Mouse (Mus musculus): Measurements from ENCODE around the gene Npas3. TPM values are rescaled to one million over a fixed set of nuclear protein-coding genes. Genes with fewer than 3 reads are reported as not detected.

Gene Npas3
- total and polyA plus RNA-seq, 2 experiments, result 0.04 TPM; not detected in 1

GRCm38 (mm10) chr12:53290846-53291245 is 42.4 kb downstream of the Npas3 start:
- 91% methylated on average over 10 of the region's 10 CpGs for WGBS
- TF ChIP-seq POLR2A (IDR thresholded peaks at IDR 0.05; ENCODE audit: extremely low read depth, insufficient read depth, low read length) (no peak), CTCF (IDR thresholded peaks at IDR 0.05; ENCODE audit: low read depth, low read length) (no peak)
- H3K36me3 ChIP-seq (ENCODE audit: control insufficient read depth, insufficient read depth, low read length), result no peaks in the 10 kb centered on the region

GRCm38 (mm10) chr12:53292010-53292409 is 43.5 kb downstream of the Npas3 start:
- Histone ChIP-seq H3K79me2 (ENCODE audit: control insufficient read depth, insufficient read depth, low read length) (no peaks in the 10 kb centered on the region), H3K27me3 (ENCODE audit: control insufficient read depth, insufficient read depth, low read length) (peaks cover 2% of the 10 kb centered on the region; the same call in 1 of the 2 replicates), H3K4me3 (ENCODE audit: insufficient read depth, low read depth, low read length) (no peak overlapping the region), H3K4me1 (ENCODE audit: control insufficient read depth, insufficient read depth, low read length) (no peaks in the 10 kb centered on the region), H3K9ac (ENCODE audit: low read depth, low read length) (no peak overlapping the region), H3K36me3 (ENCODE audit: control insufficient read depth, insufficient read depth, low read length) (no peaks in the 10 kb centered on the region), H3K27ac (replicated peaks; ENCODE audit: insufficient read depth, low read depth, low read length) (no peak overlapping the region)
- TF ChIP-seq POLR2A (IDR thresholded peaks at IDR 0.05; ENCODE audit: extremely low read depth, insufficient read depth, low read length) (no peak), CTCF (IDR thresholded peaks at IDR 0.05; ENCODE audit: low read depth, low read length) (no peak)
- no peak for DNase-seq (ENCODE audit: extremely low read depth, low read depth, low spot score)
- WGBS, result 85% methylated on average over 8 of the region's 8 CpGs

More at GRCm38 (mm10) chr12:53290846-53291245, 42.4 kb downstream of the Npas3 start:
- Histone ChIP-seq H3K27me3 (ENCODE audit: control insufficient read depth, insufficient read depth, low read length) (peaks cover 2% of the 10 kb centered on the region; the same call in 1 of the 2 replicates), H3K27ac (replicated peaks; ENCODE audit: insufficient read depth, low read depth, low read length) (no peak overlapping the region), H3K4me3 (ENCODE audit: insufficient read depth, low read depth, low read length) (no peak overlapping the region), H3K79me2 (ENCODE audit: control insufficient read depth, insufficient read depth, low read length) (no peaks in the 10 kb centered on the region), H3K4me1 (ENCODE audit: control insufficient read depth, insufficient read depth, low read length) (no peaks in the 10 kb centered on the region), H3K9ac (ENCODE audit: low read depth, low read length) (no peak overlapping the region)
- no peak for DNase-seq (ENCODE audit: extremely low read depth, low read depth, low spot score)

- no peak overlapping the region for H3K4me3 ChIP-seq (ENCODE audit: insufficient read depth, low read depth, low read length)
- H3K4me1 ChIP-seq (ENCODE audit: control insufficient read depth, insufficient read depth, low read length), result no peaks in the 10 kb centered on the region
- H3K27me3 ChIP-seq (ENCODE audit: control insufficient read depth, insufficient read depth, low read length), result no peaks in the 10 kb centered on the region
- 86% methylated on average over 17 of the region's 17 CpGs for WGBS
- H3K9ac ChIP-seq (ENCODE audit: low read depth, low read length), result no peak overlapping the region
- DNase-seq (ENCODE audit: extremely low read depth, low read depth, low spot score), result no peak
- no peaks in the 10 kb centered on the region for H3K79me2 ChIP-seq (ENCODE audit: control insufficient read depth, insufficient read depth, low read length)
- no peak overlapping the region for H3K27ac ChIP-seq (replicated peaks; ENCODE audit: insufficient read depth, low read depth, low read length)
- TF ChIP-seq POLR2A (IDR thresholded peaks at IDR 0.05; ENCODE audit: extremely low read depth, insufficient read depth, low read length) (no peak), CTCF (IDR thresholded peaks at IDR 0.05; ENCODE audit: low read depth, low read length) (no peak)
- H3K36me3 ChIP-seq (ENCODE audit: control insufficient read depth, insufficient read depth, low read length), result no peaks in the 10 kb centered on the region
These were observed 44.2 kb downstream of the Npas3 start for GRCm38 (mm10) chr12:53292508-53293300.

GRCm38 (mm10) chr12:53294011-53294410 is 45.5 kb downstream of the Npas3 start:
- TF ChIP-seq CTCF (IDR thresholded peaks at IDR 0.05; ENCODE audit: low read depth, low read length), result no peak
- TF ChIP-seq POLR2A (IDR thresholded peaks at IDR 0.05; ENCODE audit: extremely low read depth, insufficient read depth, low read length), result no peak

DNA sequence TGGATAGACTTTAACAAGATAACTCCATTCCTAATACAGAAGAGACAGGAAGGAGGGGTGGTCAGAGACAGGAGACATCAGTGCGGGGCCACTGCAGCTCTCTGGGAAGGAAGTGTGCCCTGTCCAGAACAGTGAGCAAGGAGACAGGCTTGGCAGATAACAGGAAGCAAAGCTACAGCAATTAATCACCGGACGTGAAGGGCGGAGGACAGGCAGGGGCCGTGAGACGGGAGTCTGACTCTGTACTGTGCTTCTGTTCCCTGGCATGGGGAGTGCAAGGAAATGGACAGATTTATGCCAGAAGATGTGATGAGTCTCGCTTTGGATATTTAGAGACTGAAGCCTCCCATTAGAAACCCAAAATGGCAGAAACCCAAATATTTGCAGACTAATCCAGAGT is 47.3 kb downstream of the Npas3 start:
- Histone ChIP-seq H3K4me1 (ENCODE audit: control insufficient read depth, insufficient read depth, low read length) (no peaks in the 10 kb centered on the region), H3K36me3 (ENCODE audit: control insufficient read depth, insufficient read depth, low read length) (no peaks in the 10 kb centered on the region), H3K27ac (replicated peaks; ENCODE audit: insufficient read depth, low read depth, low read length) (no peak overlapping the region), H3K27me3 (ENCODE audit: control insufficient read depth, insufficient read depth, low read length) (no peaks in the 10 kb centered on the region), H3K9ac (ENCODE audit: low read depth, low read length) (no peak overlapping the region), H3K79me2 (ENCODE audit: control insufficient read depth, insufficient read depth, low read length) (no peaks in the 10 kb centered on the region), H3K4me3 (ENCODE audit: insufficient read depth, low read depth, low read length) (no peak overlapping the region)
- 63% methylated on average over 7 of the region's 7 CpGs for WGBS
- no peak for DNase-seq (ENCODE audit: extremely low read depth, low read depth, low spot score)
- TF ChIP-seq CTCF (IDR thresholded peaks at IDR 0.05; ENCODE audit: low read depth, low read length) (no peak), POLR2A (IDR thresholded peaks at IDR 0.05; ENCODE audit: extremely low read depth, insufficient read depth, low read length) (no peak)

More at GRCm38 (mm10) chr12:53294011-53294410, 45.5 kb downstream of the Npas3 start:
- Histone ChIP-seq H3K4me1 (ENCODE audit: control insufficient read depth, insufficient read depth, low read length) (no peaks in the 10 kb centered on the region), H3K36me3 (ENCODE audit: control insufficient read depth, insufficient read depth, low read length) (no peaks in the 10 kb centered on the region), H3K4me3 (ENCODE audit: insufficient read depth, low read depth, low read length) (no peak overlapping the region), H3K27me3 (ENCODE audit: control insufficient read depth, insufficient read depth, low read length) (no peaks in the 10 kb centered on the region), H3K27ac (replicated peaks; ENCODE audit: insufficient read depth, low read depth, low read length) (no peak overlapping the region), H3K79me2 (ENCODE audit: control insufficient read depth, insufficient read depth, low read length) (no peaks in the 10 kb centered on the region), H3K9ac (ENCODE audit: low read depth, low read length) (no peak overlapping the region)
- DNase-seq (ENCODE audit: extremely low read depth, low read depth, low spot score), result no peak
- WGBS, result 92% methylated on average over 7 of the region's 7 CpGs
